Comparison of ENCODE assay signal across 9 mouse cellular contexts in the genomic region with DNA sequence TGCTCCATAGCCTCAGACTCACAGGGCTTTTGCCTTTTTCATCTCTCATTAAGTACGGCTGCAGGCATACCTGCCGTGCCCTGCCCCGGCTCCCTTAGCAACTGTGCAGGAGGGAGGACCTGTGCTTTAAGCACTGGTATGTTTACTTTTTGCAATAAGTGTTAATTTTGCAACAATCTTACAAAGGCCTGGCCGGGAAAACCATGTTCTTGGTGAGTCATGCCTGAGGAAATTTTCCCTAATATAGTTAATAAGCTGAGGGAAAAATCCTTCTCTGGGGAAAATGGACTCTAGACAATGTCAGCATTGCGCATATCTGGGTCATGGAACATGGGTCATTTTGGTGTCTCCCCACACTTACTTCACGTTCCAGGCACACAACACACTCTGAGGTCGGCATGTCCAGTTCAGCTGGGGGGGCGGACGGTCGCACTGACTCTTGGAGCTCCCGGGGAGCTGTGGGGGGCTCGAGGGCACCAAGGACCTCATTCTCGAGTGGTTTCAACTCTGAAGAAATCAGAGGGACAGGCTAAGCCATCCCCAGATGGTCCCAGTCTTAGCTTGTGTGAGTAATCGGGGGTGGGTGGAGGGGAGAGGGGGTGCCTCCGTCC. TPM values are rescaled to one million over a fixed set of nuclear protein-coding genes. Genes with fewer than 3 reads are reported as not detected.
A peak's percentile ranks its signal among the peaks of the same experiment; 100 is the strongest.
DNase-seq lines count a peak whose midpoint lies in the region; ATAC-seq and TF ChIP-seq lines count a peak whose summit lies in the region.
"Had no signal": no experiment of that assay in that cellular context is flagged by ENCODE, and none has a peak within 500 bp of the region (broad histone marks: within the 10 kb centered on the region; RNA-seq: fewer than 3 reads in every experiment).

No protein-coding gene starts in this region.

- DNase-seq in heart, postnatal 10 days: no peak
- peak; percentile 59 for DNase-seq in lung, embryonic 14.5 days
- no peak for DNase-seq in thymus, adult 2 months
- no peak for DNase-seq in right cerebral cortex, adult 2 months (ENCODE audit: low spot score in 2 of 2)

- no peak overlapping the region for H3K4me2 ChIP-seq in heart, embryonic 13.5 days
- no peak overlapping the region for H3K4me2 ChIP-seq in neural tube, embryonic 13.5 days
- H3K4me2 ChIP-seq in neural tube, embryonic 15.5 days: no peak overlapping the region
- H3K4me2 ChIP-seq in lung, embryonic 14.5 days: peak overlapping the region; percentile 25; the same call in 1 of the 2 replicates
- H3K4me2 ChIP-seq in forebrain, embryonic 15.5 days (replicated peaks): no peak overlapping the region
- H3K4me2 ChIP-seq: liver, embryonic 15.5 days had no signal

- H3K4me1 ChIP-seq in heart, embryonic 13.5 days: 0 out of 2 replicates have a peak, but pooled peaks cover 4% of the 10 kb centered on the region
- no peaks in the 10 kb centered on the region for H3K4me1 ChIP-seq in neural tube, embryonic 13.5 days (replicated peaks)
- H3K4me1 ChIP-seq in neural tube, embryonic 15.5 days: peaks cover 4% of the 10 kb centered on the region; the same call in 1 of the 2 replicates
- H3K4me1 ChIP-seq in lung, embryonic 14.5 days (ENCODE audit: insufficient read depth): no peaks in the 10 kb centered on the region
- H3K4me1 ChIP-seq in thymus, adult 2 months (replicated peaks; ENCODE audit: control insufficient read depth, insufficient read depth, low read length): peaks cover 22% of the 10 kb centered on the region
- H3K4me1 ChIP-seq in forebrain, embryonic 15.5 days: no peaks in the 10 kb centered on the region

- H3K9me3 ChIP-seq in heart, embryonic 13.5 days: no peaks in the 10 kb centered on the region
- H3K9me3 ChIP-seq in neural tube, embryonic 13.5 days: no peaks in the 10 kb centered on the region
- no peaks in the 10 kb centered on the region for H3K9me3 ChIP-seq in neural tube, embryonic 15.5 days (replicated peaks)
- H3K9me3 ChIP-seq in lung, embryonic 14.5 days (ENCODE audit: low read depth, low read length): no peaks in the 10 kb centered on the region
- no peaks in the 10 kb centered on the region for H3K9me3 ChIP-seq in forebrain, embryonic 15.5 days
- H3K9me3 ChIP-seq: liver, embryonic 15.5 days had no signal

- peaks cover 80% of the 10 kb centered on the region for H3K36me3 ChIP-seq in heart, embryonic 13.5 days
- peaks cover 70% of the 10 kb centered on the region for H3K36me3 ChIP-seq in neural tube, embryonic 13.5 days
- peaks cover 58% of the 10 kb centered on the region for H3K36me3 ChIP-seq in neural tube, embryonic 15.5 days
- H3K36me3 ChIP-seq in lung, embryonic 14.5 days (ENCODE audit: insufficient read depth): peaks cover 32% of the 10 kb centered on the region
- H3K36me3 ChIP-seq in thymus, adult 2 months (ENCODE audit: control insufficient read depth, insufficient read depth, low read length): no peaks in the 10 kb centered on the region
- peaks cover 27% of the 10 kb centered on the region for H3K36me3 ChIP-seq in forebrain, embryonic 15.5 days

- 70% methylated on average over 15 of the region's 15 CpGs for WGBS in heart, embryonic 13.5 days
- 84% methylated on average over 15 of the region's 15 CpGs for WGBS in neural tube, embryonic 13.5 days
- 77% methylated on average over 15 of the region's 15 CpGs for WGBS in neural tube, embryonic 15.5 days
- 54% methylated on average over 15 of the region's 15 CpGs for WGBS in lung, embryonic 14.5 days
- 92% methylated on average over 15 of the region's 15 CpGs for WGBS in thymus, adult 2 months
- 80% methylated on average over 15 of the region's 15 CpGs for WGBS in forebrain, embryonic 15.5 days

- no peak overlapping the region for H3K4me3 ChIP-seq in heart, embryonic 13.5 days
- no peak overlapping the region for H3K4me3 ChIP-seq in neural tube, embryonic 13.5 days
- H3K4me3 ChIP-seq in neural tube, embryonic 15.5 days (replicated peaks): no peak overlapping the region
- no peak overlapping the region for H3K4me3 ChIP-seq in lung, embryonic 14.5 days (ENCODE audit: low read depth, low read length)
- H3K4me3 ChIP-seq in thymus, adult 2 months (ENCODE audit: control insufficient read depth, insufficient read depth, low read length): no peak overlapping the region
- no peak overlapping the region for H3K4me3 ChIP-seq in forebrain, embryonic 15.5 days
- H3K4me3 ChIP-seq: liver, embryonic 15.5 days had no signal

- TF ChIP-seq CTCF in lung, embryonic 14.5 days (IDR thresholded peaks at IDR 0.05; ENCODE audit: low read depth): no peak
- TF ChIP-seq CTCF in thymus, adult 2 months (IDR thresholded peaks at IDR 0.05; ENCODE audit: borderline replicate concordance, control insufficient read depth, extremely low read depth, insufficient read depth, low read length, poor library complexity): no peak

- H3K27ac ChIP-seq in heart, embryonic 13.5 days (replicated peaks): peak overlapping the region; percentile 13; the same call in 1 of the 2 replicates
- H3K27ac ChIP-seq in neural tube, embryonic 13.5 days (replicated peaks): no peak overlapping the region
- no peak overlapping the region for H3K27ac ChIP-seq in neural tube, embryonic 15.5 days (replicated peaks)
- H3K27ac ChIP-seq in lung, embryonic 14.5 days (ENCODE audit: low read depth): peak overlapping the region; percentile 81
- no peak overlapping the region for H3K27ac ChIP-seq in thymus, adult 2 months (ENCODE audit: control insufficient read depth, insufficient read depth, low read length)
- no peak overlapping the region for H3K27ac ChIP-seq in forebrain, embryonic 15.5 days (replicated peaks)

- TF ChIP-seq POLR2A in thymus, adult 2 months (IDR thresholded peaks at IDR 0.05; ENCODE audit: control insufficient read depth, extremely low read depth, insufficient read depth, low read length, poor library complexity): no peak

- no peaks in the 10 kb centered on the region for H3K27me3 ChIP-seq in heart, embryonic 13.5 days (replicated peaks)
- no peaks in the 10 kb centered on the region for H3K27me3 ChIP-seq in neural tube, embryonic 13.5 days
- no peaks in the 10 kb centered on the region for H3K27me3 ChIP-seq in neural tube, embryonic 15.5 days (replicated peaks)
- no peaks in the 10 kb centered on the region for H3K27me3 ChIP-seq in lung, embryonic 14.5 days (ENCODE audit: insufficient read depth, low read length)
- no peaks in the 10 kb centered on the region for H3K27me3 ChIP-seq in thymus, adult 2 months (ENCODE audit: control insufficient read depth, insufficient read depth, low read length)
- no peaks in the 10 kb centered on the region for H3K27me3 ChIP-seq in forebrain, embryonic 15.5 days
- H3K27me3 ChIP-seq: liver, embryonic 15.5 days had no signal

- no peak for ATAC-seq in heart, embryonic 13.5 days (ENCODE audit: extremely low read depth, insufficient number of reproducible peaks, low FRiP score, low TSS enrichment)
- peak; percentile 12; the same call in 1 of the 2 replicates for ATAC-seq in neural tube, embryonic 13.5 days (ENCODE audit: low read depth)
- ATAC-seq in neural tube, embryonic 15.5 days (ENCODE audit: low FRiP score): no peak
- peak; percentile 27; the same call in 1 of the 2 replicates for ATAC-seq in lung, embryonic 14.5 days (ENCODE audit: insufficient read depth)
- ATAC-seq in forebrain, embryonic 15.5 days (replicated peaks): no peak

- H3K9ac ChIP-seq in heart, embryonic 13.5 days: no peak overlapping the region
- no peak overlapping the region for H3K9ac ChIP-seq in neural tube, embryonic 13.5 days
- no peak overlapping the region for H3K9ac ChIP-seq in neural tube, embryonic 15.5 days (replicated peaks)
- 0 out of 2 replicates have a peak overlapping the region, but pooled peaks have one; percentile 16 for H3K9ac ChIP-seq in lung, embryonic 14.5 days
- H3K9ac ChIP-seq in forebrain, embryonic 15.5 days (replicated peaks): no peak overlapping the region
- H3K9ac ChIP-seq: liver, embryonic 15.5 days had no signal

- intact Hi-C loops in heart, postnatal 10 days (cut with DNase I): loop anchor here (1.0 to 5.0 kb wide), 3 partner anchors 63 to 150 kb away; a partner anchor contains a TSS

RNA-seq across cellular contexts. Expression of a gene that starts 33.6 kb away (rescaled TPM):
- polyA plus RNA-seq in heart, embryonic 13.5 days (2015; fragmentation: Nextera tagmentation; extraction: Ambion mirVana): 108 and 112 TPM in 2 replicates
- 100 to 1,000 TPM in 1 of 2 experiments, 10 to 100 TPM in 1; 94.4 to 121 TPM for total RNA-seq in heart, postnatal 10 days (2021)
- 102 and 106 TPM in 2 replicates for polyA plus RNA-seq in neural tube, embryonic 13.5 days (2015; fragmentation: Nextera tagmentation; extraction: Ambion mirVana)
- 104 and 116 TPM in 2 replicates for polyA plus RNA-seq in neural tube, embryonic 15.5 days (2015; fragmentation: Nextera tagmentation; extraction: Ambion mirVana)
- polyA plus RNA-seq in lung, embryonic 14.5 days (2014; fragmentation: Nextera tagmentation; extraction: Ambion mirVana): 235 and 256 TPM in 2 replicates
- 495 and 552 TPM in 2 replicates for polyA plus RNA-seq in thymus, adult 2 months (2012; rRNA removed)
- polyA plus RNA-seq in forebrain, embryonic 15.5 days (2015; fragmentation: Nextera tagmentation; extraction: Ambion mirVana): 96.9 and 99.7 TPM in 2 replicates

RNA-seq across cellular contexts. Expression of a gene that starts 33.7 kb away (rescaled TPM):
- polyA plus RNA-seq in heart, embryonic 13.5 days (2015; fragmentation: Nextera tagmentation; extraction: Ambion mirVana): 8.1 and 9.6 TPM in 2 replicates
- 10 to 100 TPM; 10.7 to 16.2 TPM for total RNA-seq in heart, postnatal 10 days (2021)
- 23.9 and 27.3 TPM in 2 replicates for polyA plus RNA-seq in neural tube, embryonic 13.5 days (2015; fragmentation: Nextera tagmentation; extraction: Ambion mirVana)
- 22.0 and 23.5 TPM in 2 replicates for polyA plus RNA-seq in neural tube, embryonic 15.5 days (2015; fragmentation: Nextera tagmentation; extraction: Ambion mirVana)
- 6.4 and 6.6 TPM in 2 replicates for polyA plus RNA-seq in lung, embryonic 14.5 days (2014; fragmentation: Nextera tagmentation; extraction: Ambion mirVana)
- 13.7 and 15.3 TPM in 2 replicates for polyA plus RNA-seq in thymus, adult 2 months (2012; rRNA removed)
- 16.7 and 17.8 TPM in 2 replicates for polyA plus RNA-seq in forebrain, embryonic 15.5 days (2015; fragmentation: Nextera tagmentation; extraction: Ambion mirVana)

RNA-seq across cellular contexts. Expression of a gene that starts 51.8 kb away (rescaled TPM):
- 46.4 and 47.1 TPM in 2 replicates for polyA plus RNA-seq in heart, embryonic 13.5 days (2015; fragmentation: Nextera tagmentation; extraction: Ambion mirVana)
- 10 to 100 TPM; 40.4 to 46.2 TPM for total RNA-seq in heart, postnatal 10 days (2021)
- polyA plus RNA-seq in neural tube, embryonic 13.5 days (2015; fragmentation: Nextera tagmentation; extraction: Ambion mirVana): 35.9 and 37.3 TPM in 2 replicates
- 30.7 and 34.7 TPM in 2 replicates for polyA plus RNA-seq in neural tube, embryonic 15.5 days (2015; fragmentation: Nextera tagmentation; extraction: Ambion mirVana)
- polyA plus RNA-seq in lung, embryonic 14.5 days (2014; fragmentation: Nextera tagmentation; extraction: Ambion mirVana): 41.2 and 46.5 TPM in 2 replicates
- polyA plus RNA-seq in thymus, adult 2 months (2012; rRNA removed): 20.8 and 22.9 TPM in 2 replicates
- 33.5 TPM in 2 replicates for polyA plus RNA-seq in forebrain, embryonic 15.5 days (2015; fragmentation: Nextera tagmentation; extraction: Ambion mirVana)

RNA-seq across cellular contexts. Expression of a gene that starts 54.2 kb away (rescaled TPM):
- 18.6 and 19.0 TPM in 2 replicates for polyA plus RNA-seq in heart, embryonic 13.5 days (2015; fragmentation: Nextera tagmentation; extraction: Ambion mirVana)
- 10 to 100 TPM; 17.3 to 17.9 TPM for total RNA-seq in heart, postnatal 10 days (2021)
- 23.4 and 26.4 TPM in 2 replicates for polyA plus RNA-seq in neural tube, embryonic 13.5 days (2015; fragmentation: Nextera tagmentation; extraction: Ambion mirVana)
- polyA plus RNA-seq in neural tube, embryonic 15.5 days (2015; fragmentation: Nextera tagmentation; extraction: Ambion mirVana): 24.7 and 27.6 TPM in 2 replicates
- polyA plus RNA-seq in lung, embryonic 14.5 days (2014; fragmentation: Nextera tagmentation; extraction: Ambion mirVana): 12.4 and 14.4 TPM in 2 replicates
- polyA plus RNA-seq in thymus, adult 2 months (2012; rRNA removed): 29.8 and 32.6 TPM in 2 replicates
- polyA plus RNA-seq in forebrain, embryonic 15.5 days (2015; fragmentation: Nextera tagmentation; extraction: Ambion mirVana): 20.9 and 21.3 TPM in 2 replicates

Comparison
In these comparisons a context has a peak if more than half of its experiments do, and no peak if none do; other contexts are left out.
1. ATAC-seq: peak in neural tube, embryonic 13.5 days (single experiment) and lung, embryonic 14.5 days (single experiment); none in heart, embryonic 13.5 days (single experiment), neural tube, embryonic 15.5 days (single experiment) and forebrain, embryonic 15.5 days (single experiment).
2. H3K27ac ChIP-seq: peak in heart, embryonic 13.5 days (single experiment) and lung, embryonic 14.5 days (single experiment); none in neural tube, embryonic 13.5 days (single experiment), neural tube, embryonic 15.5 days (single experiment), thymus, adult 2 months (single experiment) and forebrain, embryonic 15.5 days (single experiment).